In genomic region chr2:164047197-164047690, GRCm38 (mm10) we compare ENCODE assay signal across 8 mouse cellular contexts. TPM values are rescaled to one million over a fixed set of nuclear protein-coding genes. Genes with fewer than 3 reads are reported as not detected.
A peak's percentile ranks its signal among the peaks of the same experiment; 100 is the strongest.
DNase-seq lines count a peak whose midpoint lies in the region; ATAC-seq lines count a peak whose summit lies in the region.

No protein-coding gene starts in this region.

- H3K4me1 ChIP-seq in embryonic facial prominence, embryonic 14.5 days (ENCODE audit: control insufficient read depth, insufficient read depth, low read length), result no peaks in the 10 kb centered on the region
- peaks cover 4% of the 10 kb centered on the region for H3K4me1 ChIP-seq in liver, embryonic 13.5 days (replicated peaks)

- 5% methylated on average over 10 of the region's 16 CpGs for WGBS in embryonic facial prominence, embryonic 14.5 days
- under 1% methylated on average over 16 of the region's 16 CpGs for WGBS in liver, embryonic 13.5 days (ENCODE audit: insufficient replicate concordance)

- DNase-seq in A20 (ENCODE audit: low read depth, low spot score) (peak; percentile 89), ZHBTc4 (ENCODE audit: low read depth, low spot score) (peak; percentile 45)
- peak; percentile 35 for DNase-seq in embryonic facial prominence, embryonic 14.5 days (ENCODE audit: low spot score)
- peak; percentile 93 for DNase-seq in induced T-regulatory cell, adult 2 months (ENCODE audit: low read depth)
- DNase-seq in liver, embryonic 13.5 days, result peak; percentile 45
- DNase-seq in natural killer cell, adult 2 months (ENCODE audit: low spot score in 2 of 2), result peak; percentile 49 to 64
- no peak for DNase-seq in right cerebral cortex, adult 2 months (ENCODE audit: low spot score in 2 of 2)
- DNase-seq in ovary, postnatal 14 days (ENCODE audit: low spot score), result no peak

- H3K9ac ChIP-seq in embryonic facial prominence, embryonic 14.5 days (ENCODE audit: low read depth, low read length), result no peak overlapping the region; the same call in 1 of the 2 replicates
- H3K9ac ChIP-seq in liver, embryonic 13.5 days, result no peak overlapping the region

- peak overlapping the region; percentile 43 for H3K4me2 ChIP-seq in embryonic facial prominence, embryonic 14.5 days (ENCODE audit: low read depth, low read length)
- H3K4me2 ChIP-seq in liver, embryonic 13.5 days, result peak overlapping the region; percentile 64

- ATAC-seq in embryonic facial prominence, embryonic 14.5 days (ENCODE audit: low read depth), result peak; percentile 79
- ATAC-seq in liver, embryonic 13.5 days (ENCODE audit: low read depth), result peak; percentile 87

- H3K27ac ChIP-seq in embryonic facial prominence, embryonic 14.5 days (replicated peaks; ENCODE audit: low read depth, low read length), result no peak overlapping the region
- H3K27ac ChIP-seq in liver, embryonic 13.5 days, result no peak overlapping the region

- H3K36me3 ChIP-seq in embryonic facial prominence, embryonic 14.5 days (ENCODE audit: control insufficient read depth, insufficient read depth, low read length), result peaks cover 8% of the 10 kb centered on the region; the same call in 1 of the 2 replicates
- H3K36me3 ChIP-seq in liver, embryonic 13.5 days, result peaks cover 6% of the 10 kb centered on the region

- H3K9me3 ChIP-seq in embryonic facial prominence, embryonic 14.5 days (ENCODE audit: control insufficient read depth, low read length), result no peaks in the 10 kb centered on the region
- no peaks in the 10 kb centered on the region for H3K9me3 ChIP-seq in liver, embryonic 13.5 days (replicated peaks)

- peak overlapping the region; percentile 18; the same call in 1 of the 2 replicates for H3K4me3 ChIP-seq in embryonic facial prominence, embryonic 14.5 days (ENCODE audit: low read depth, low read length)
- H3K4me3 ChIP-seq in liver, embryonic 13.5 days (replicated peaks), result peak overlapping the region; percentile 35

- no peaks in the 10 kb centered on the region for H3K27me3 ChIP-seq in embryonic facial prominence, embryonic 14.5 days (replicated peaks; ENCODE audit: control insufficient read depth, insufficient read depth, low read length)
- no peaks in the 10 kb centered on the region for H3K27me3 ChIP-seq in liver, embryonic 13.5 days

RNA-seq across cellular contexts. Expression of gene Pabpc1l, which starts 22.0 kb away (rescaled TPM):
- polyA plus RNA-seq in embryonic facial prominence, embryonic 14.5 days (2014; fragmentation: Nextera tagmentation; extraction: Ambion mirVana), result 2.8 and 4.9 TPM in 2 replicates
- 0.30 and 0.39 TPM in 2 replicates for polyA plus RNA-seq in liver, embryonic 13.5 days (2015; fragmentation: Nextera tagmentation; extraction: Ambion mirVana)

RNA-seq across cellular contexts. Expression of gene Stk4, which starts 22.9 kb away (rescaled TPM):
- polyA plus RNA-seq in embryonic facial prominence, embryonic 14.5 days (2014; fragmentation: Nextera tagmentation; extraction: Ambion mirVana), result 22.3 and 24.4 TPM in 2 replicates
- 14.8 and 17.9 TPM in 2 replicates for polyA plus RNA-seq in liver, embryonic 13.5 days (2015; fragmentation: Nextera tagmentation; extraction: Ambion mirVana)

RNA-seq across cellular contexts. Expression of gene Tomm34, which starts 23.7 kb away (rescaled TPM):
- 53.4 and 55.8 TPM in 2 replicates for polyA plus RNA-seq in embryonic facial prominence, embryonic 14.5 days (2014; fragmentation: Nextera tagmentation; extraction: Ambion mirVana)
- polyA plus RNA-seq in liver, embryonic 13.5 days (2015; fragmentation: Nextera tagmentation; extraction: Ambion mirVana), result 26.1 and 28.6 TPM in 2 replicates

RNA-seq across cellular contexts. Expression of gene Ywhab, which starts 52.5 kb away (rescaled TPM):
- polyA plus RNA-seq in embryonic facial prominence, embryonic 14.5 days (2014; fragmentation: Nextera tagmentation; extraction: Ambion mirVana), result 276 and 293 TPM in 2 replicates
- polyA plus RNA-seq in liver, embryonic 13.5 days (2015; fragmentation: Nextera tagmentation; extraction: Ambion mirVana), result 130 and 151 TPM in 2 replicates

Comparison
In these comparisons a context has a peak if more than half of its experiments do, and no peak if none do; other contexts are left out.
1. DNase-seq: peak in A20 (single experiment), ZHBTc4 (single experiment), embryonic facial prominence, embryonic 14.5 days (single experiment), induced T-regulatory cell, adult 2 months (single experiment), liver, embryonic 13.5 days (single experiment) and natural killer cell, adult 2 months (2 of 2); none in right cerebral cortex, adult 2 months (0 of 2) and ovary, postnatal 14 days (single experiment).